Mouse (Mus musculus): ENCODE data around the gene Slc25a12. TPM values are rescaled to one million over a fixed set of nuclear protein-coding genes. Genes with fewer than 3 reads are reported as not detected.

The Slc25a12 gene
- polyA plus RNA-seq, 1 experiment from 2014 or later, result 44.0 TPM

DNA sequence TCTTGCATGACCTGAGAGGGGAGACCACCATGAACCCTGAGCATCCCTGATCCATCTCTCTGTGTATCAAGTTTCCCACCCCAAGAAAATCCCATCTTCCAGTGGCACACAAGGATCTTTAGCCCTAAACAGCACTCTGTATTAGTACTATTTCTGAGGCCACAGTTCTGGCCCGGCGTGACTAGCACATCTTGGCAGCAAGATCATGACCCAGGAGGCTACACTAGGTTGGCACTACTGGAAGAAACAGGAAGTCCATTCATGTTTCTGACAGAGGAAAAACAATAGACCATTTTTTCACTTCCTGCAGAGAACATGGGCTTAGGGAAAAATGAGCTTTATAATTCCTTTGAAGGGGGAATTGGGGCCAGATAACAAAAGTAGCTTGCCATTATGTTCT, 39.8 kb downstream of the Slc25a12 start:
- 56% methylated on average over 2 of the region's 2 CpGs for WGBS
- H3K9ac ChIP-seq, result no peak overlapping the region
- no peak for ATAC-seq (ENCODE audit: insufficient number of reproducible peaks, insufficient read depth, low FRiP score, low TSS enrichment)
- no peak overlapping the region for H3K4me3 ChIP-seq
- no peak overlapping the region for H3K4me2 ChIP-seq (replicated peaks)
- no peak overlapping the region for H3K27ac ChIP-seq
- H3K9me3 ChIP-seq, result no peaks in the 10 kb centered on the region
- no peaks in the 10 kb centered on the region for H3K27me3 ChIP-seq
- H3K4me1 ChIP-seq, result no peaks in the 10 kb centered on the region
- H3K36me3 ChIP-seq, result 0 out of 2 replicates have a peak, but pooled peaks cover 11% of the 10 kb centered on the region

DNA sequence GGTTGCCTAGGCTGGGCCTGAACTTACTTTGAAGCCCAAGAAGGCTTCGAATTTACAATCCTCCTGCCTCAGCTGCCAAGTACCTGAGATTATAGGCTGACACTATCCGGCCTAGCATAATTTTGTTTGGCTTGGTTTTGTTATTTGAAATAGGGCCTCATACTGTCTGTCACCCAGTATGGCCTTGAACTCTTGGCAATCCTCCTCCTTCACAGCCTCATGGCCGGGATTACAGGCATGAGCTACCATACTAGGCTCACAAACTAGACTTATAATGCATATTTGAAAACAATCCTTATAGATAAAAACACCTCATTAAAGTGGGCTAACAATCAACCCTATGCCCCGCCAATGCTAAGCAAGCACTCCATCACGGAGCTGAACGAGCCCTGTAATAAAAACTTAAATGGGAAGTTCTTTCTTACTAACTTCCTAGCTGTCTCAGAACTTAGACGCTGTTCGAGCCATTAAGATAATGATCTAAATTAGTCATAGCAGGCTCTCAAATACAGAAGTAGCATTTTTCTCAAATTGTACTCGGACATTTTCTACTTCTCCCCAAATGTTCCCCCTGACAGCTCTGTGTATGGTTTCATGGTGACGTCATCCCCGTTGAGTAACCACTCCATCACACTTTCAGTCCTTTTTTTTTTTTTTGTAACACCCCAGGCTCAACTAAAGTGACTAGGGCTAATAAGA, 40.6 kb downstream of the Slc25a12 start:
- no peak overlapping the region for H3K4me3 ChIP-seq
- ATAC-seq (ENCODE audit: insufficient number of reproducible peaks, insufficient read depth, low FRiP score, low TSS enrichment), result no peak
- H3K27me3 ChIP-seq, result no peaks in the 10 kb centered on the region
- H3K36me3 ChIP-seq, result peaks cover 13% of the 10 kb centered on the region; the same call in 1 of the 2 replicates
- H3K27ac ChIP-seq, result no peak overlapping the region
- 72% methylated on average over 11 of the region's 11 CpGs for WGBS
- no peak overlapping the region for H3K9ac ChIP-seq
- H3K9me3 ChIP-seq, result no peaks in the 10 kb centered on the region
- H3K4me1 ChIP-seq, result no peaks in the 10 kb centered on the region
- H3K4me2 ChIP-seq (replicated peaks), result no peak overlapping the region

DNA sequence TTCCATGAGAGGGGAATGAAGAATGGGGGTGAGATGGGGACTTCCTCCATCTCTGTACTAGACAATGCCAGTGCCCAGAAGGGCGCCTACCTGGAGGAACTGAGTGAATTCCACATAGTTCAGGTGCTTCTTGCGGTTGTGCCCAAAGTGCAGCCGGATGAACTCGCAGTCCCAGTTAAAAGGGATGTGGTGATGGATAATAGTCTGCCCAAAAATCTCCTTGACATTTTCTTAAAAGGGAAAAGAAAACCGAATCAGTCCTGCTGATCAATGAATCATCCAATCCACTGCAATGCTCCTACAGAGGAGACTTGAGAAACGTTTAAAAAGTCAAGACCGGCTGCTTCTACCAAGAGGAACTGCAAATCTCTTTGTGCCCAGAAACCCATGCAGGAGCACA, 43.7 kb downstream of the Slc25a12 start:
- Histone ChIP-seq H3K4me1 (no peaks in the 10 kb centered on the region), H3K4me2 (replicated peaks) (no peak overlapping the region), H3K27me3 (no peaks in the 10 kb centered on the region), H3K9me3 (no peaks in the 10 kb centered on the region), H3K36me3 (peaks cover 22% of the 10 kb centered on the region), H3K27ac (no peak overlapping the region), H3K9ac (no peak overlapping the region), H3K4me3 (no peak overlapping the region)
- no peak for ATAC-seq (ENCODE audit: insufficient number of reproducible peaks, insufficient read depth, low FRiP score, low TSS enrichment)
- 88% methylated on average over 7 of the region's 7 CpGs for WGBS

DNA sequence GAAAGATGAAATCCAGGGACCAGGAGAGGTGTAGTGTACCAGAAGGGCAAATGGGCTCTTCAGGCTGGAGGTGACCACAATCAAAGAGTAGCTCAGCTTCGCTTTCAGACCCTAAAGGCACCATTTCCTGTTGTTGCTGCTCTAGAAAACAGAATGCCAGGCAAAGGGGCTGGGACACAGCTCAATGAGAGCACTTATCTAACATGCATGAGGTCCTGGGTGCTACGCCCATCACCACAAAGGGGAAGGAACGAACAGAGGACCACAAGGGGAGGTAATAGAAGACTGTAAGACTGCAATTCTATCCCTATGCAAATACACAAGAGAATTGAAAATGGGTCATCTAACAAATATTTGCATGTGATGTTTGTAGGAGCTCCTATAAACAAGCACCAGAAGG, 46.1 kb downstream of the Slc25a12 start:
- no peak for ATAC-seq (ENCODE audit: insufficient number of reproducible peaks, insufficient read depth, low FRiP score, low TSS enrichment)
- Histone ChIP-seq H3K4me2 (replicated peaks) (no peak overlapping the region), H3K9ac (no peak overlapping the region), H3K27ac (no peak overlapping the region), H3K4me1 (peaks cover 8% of the 10 kb centered on the region), H3K36me3 (peaks cover 28% of the 10 kb centered on the region), H3K27me3 (no peaks in the 10 kb centered on the region), H3K9me3 (no peaks in the 10 kb centered on the region), H3K4me3 (no peak overlapping the region)
- 87% methylated on average over 3 of the region's 3 CpGs for WGBS

DNA sequence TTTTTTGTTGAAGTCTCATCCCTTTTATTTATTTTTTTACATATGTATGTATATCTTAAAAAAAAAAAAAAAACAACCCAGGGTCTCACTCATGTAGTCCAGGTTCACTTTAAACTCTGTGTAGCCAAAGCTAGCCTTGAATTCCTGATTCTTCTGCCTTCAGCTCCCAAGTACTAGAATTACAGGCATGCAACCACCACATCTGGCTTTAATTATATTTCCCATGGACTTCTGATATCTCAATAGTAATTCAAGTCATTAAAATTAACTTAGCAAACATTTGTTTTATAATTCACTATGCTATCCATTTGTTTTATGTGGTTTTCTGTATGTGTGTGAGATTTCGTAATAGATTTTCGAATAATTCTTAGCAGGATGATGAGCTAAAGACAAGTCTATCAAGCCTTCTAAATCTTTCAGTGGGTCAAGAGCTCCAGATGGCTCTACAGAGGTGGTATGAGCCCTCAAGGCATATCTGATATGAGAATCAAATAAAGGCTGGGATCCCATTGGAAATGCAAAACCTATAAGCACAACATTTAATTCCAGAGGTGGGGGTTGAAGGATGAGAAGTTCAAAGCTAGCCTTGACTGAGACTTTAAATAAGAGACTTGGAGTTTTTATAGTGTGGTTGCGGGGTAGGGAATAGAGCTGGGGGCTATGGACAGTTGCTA, 51.3 kb downstream of the Slc25a12 start:
- peaks cover 31% of the 10 kb centered on the region for H3K4me1 ChIP-seq

DNA sequence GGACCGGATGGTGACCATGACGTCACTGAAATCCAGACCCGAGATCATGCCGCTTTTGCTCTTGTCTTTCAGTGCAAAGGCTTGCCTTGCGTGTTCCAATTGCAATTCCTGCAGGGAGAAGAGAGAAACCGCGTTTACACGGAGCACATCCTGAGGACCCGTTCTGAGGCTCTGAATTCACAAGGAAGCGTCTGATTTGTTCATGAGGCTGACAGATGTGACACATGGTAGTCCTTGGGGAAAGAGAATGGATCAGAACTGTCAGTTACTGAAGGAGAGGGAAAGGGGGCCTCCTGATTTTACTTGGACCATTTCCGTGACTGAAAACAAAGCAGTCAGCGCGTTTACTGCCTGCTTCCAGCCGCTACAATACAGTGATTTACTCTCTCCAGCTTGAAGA, 52.5 kb downstream of the Slc25a12 start:
- H3K27ac ChIP-seq, result peak overlapping the region; percentile 67
- no peaks in the 10 kb centered on the region for H3K27me3 ChIP-seq
- no peak for ATAC-seq (ENCODE audit: insufficient number of reproducible peaks, insufficient read depth, low FRiP score, low TSS enrichment)
- no peak overlapping the region for H3K9ac ChIP-seq
- no peak overlapping the region for H3K4me3 ChIP-seq
- 33% methylated on average over 14 of the region's 14 CpGs for WGBS
- H3K9me3 ChIP-seq, result no peaks in the 10 kb centered on the region
- peaks cover 21% of the 10 kb centered on the region; the same call in 1 of the 2 replicates for H3K36me3 ChIP-seq
- peaks cover 31% of the 10 kb centered on the region for H3K4me1 ChIP-seq
- peak overlapping the region; percentile 32 for H3K4me2 ChIP-seq (replicated peaks)

More for the DNA sequence above, 51.3 kb downstream of the Slc25a12 start:
- Histone ChIP-seq H3K4me2 (replicated peaks) (no peak overlapping the region), H3K9ac (no peak overlapping the region), H3K36me3 (peaks cover 17% of the 10 kb centered on the region; the same call in 1 of the 2 replicates), H3K27ac (0 out of 2 replicates have a peak overlapping the region, but pooled peaks have one; percentile 50), H3K4me3 (no peak overlapping the region), H3K9me3 (no peaks in the 10 kb centered on the region), H3K27me3 (no peaks in the 10 kb centered on the region)
- ATAC-seq (ENCODE audit: insufficient number of reproducible peaks, insufficient read depth, low FRiP score, low TSS enrichment), result 0 out of 2 replicates have a peak, but pooled peaks have one; percentile 39
- WGBS, result 54% methylated on average over 3 of the region's 3 CpGs

DNA sequence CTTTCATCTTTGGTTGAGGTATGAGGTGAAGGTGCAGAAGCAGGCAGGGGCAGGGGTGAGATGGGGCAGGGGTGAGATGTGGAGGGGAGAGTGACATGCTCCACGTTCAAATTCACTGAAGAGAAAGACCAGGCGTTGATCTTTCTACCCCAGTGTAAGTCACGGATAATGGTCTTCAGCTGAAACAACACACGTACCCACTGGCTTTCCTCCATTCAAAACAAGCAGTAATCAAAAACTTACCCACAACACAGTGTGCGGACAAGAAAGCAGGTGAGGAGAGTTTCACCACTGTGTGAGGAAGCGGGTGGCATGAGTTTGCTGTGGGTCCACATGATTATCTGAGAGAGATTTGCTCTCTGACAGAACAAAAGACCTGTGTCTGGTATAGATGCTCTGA, 53.5 kb downstream of the Slc25a12 start:
- Histone ChIP-seq H3K4me2 (replicated peaks) (no peak overlapping the region), H3K27ac (peak overlapping the region; percentile 76), H3K9me3 (no peaks in the 10 kb centered on the region), H3K36me3 (peaks cover 21% of the 10 kb centered on the region; the same call in 1 of the 2 replicates), H3K27me3 (no peaks in the 10 kb centered on the region), H3K4me3 (no peak overlapping the region), H3K4me1 (peaks cover 31% of the 10 kb centered on the region), H3K9ac (no peak overlapping the region)
- WGBS, result 24% methylated on average over 6 of the region's 6 CpGs
- no peak for ATAC-seq (ENCODE audit: insufficient number of reproducible peaks, insufficient read depth, low FRiP score, low TSS enrichment)

DNA sequence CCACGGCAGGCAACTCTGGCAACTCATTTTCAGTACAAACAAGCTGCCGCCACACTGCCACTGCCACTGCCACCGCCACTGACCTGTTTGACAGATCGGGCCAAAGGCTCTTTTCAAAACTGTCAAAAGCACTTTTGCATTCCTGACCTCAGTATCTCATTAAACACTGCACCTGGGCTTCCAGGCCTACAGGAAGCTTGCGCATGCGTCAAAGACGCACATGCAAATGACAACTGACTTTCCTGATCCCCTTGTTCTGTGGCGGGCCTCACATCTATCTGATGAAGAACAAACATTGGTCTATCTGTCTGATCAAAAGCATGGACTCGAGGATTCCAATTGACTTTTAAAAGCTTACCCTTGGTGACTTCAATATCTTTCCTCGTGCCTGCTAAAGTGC, 55.5 kb downstream of the Slc25a12 start:
- H3K36me3 ChIP-seq, result peaks cover 15% of the 10 kb centered on the region; the same call in 1 of the 2 replicates
- H3K4me1 ChIP-seq, result peaks cover 29% of the 10 kb centered on the region
- 34% methylated on average over 10 of the region's 10 CpGs for WGBS
- H3K4me2 ChIP-seq (replicated peaks), result no peak overlapping the region
- H3K9me3 ChIP-seq, result no peaks in the 10 kb centered on the region
- H3K4me3 ChIP-seq, result no peak overlapping the region
- H3K9ac ChIP-seq, result no peak overlapping the region
- ATAC-seq (ENCODE audit: insufficient number of reproducible peaks, insufficient read depth, low FRiP score, low TSS enrichment), result no peak
- no peaks in the 10 kb centered on the region for H3K27me3 ChIP-seq
- 0 out of 2 replicates have a peak overlapping the region, but pooled peaks have one; percentile 3 for H3K27ac ChIP-seq

DNA sequence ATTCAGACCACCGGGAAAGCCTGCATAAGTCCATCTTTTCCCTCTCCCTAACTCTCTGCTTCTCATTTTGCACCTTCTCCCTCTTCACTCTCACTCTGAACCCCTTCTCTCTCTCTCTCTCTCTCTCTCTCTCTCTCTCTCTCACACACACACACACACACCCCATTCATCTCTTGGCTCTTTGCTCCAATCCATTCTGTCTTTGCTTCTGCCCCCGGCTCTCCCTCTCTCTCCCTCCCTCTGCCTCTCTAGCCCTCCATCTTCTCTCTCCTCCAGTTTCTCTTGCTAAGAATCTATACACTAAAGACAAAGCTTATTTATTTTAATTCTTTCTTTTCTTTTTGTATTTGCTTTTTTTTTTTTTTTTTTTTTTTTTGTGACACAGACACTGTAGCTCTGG, 57.8 kb downstream of the Slc25a12 start:
- H3K9me3 ChIP-seq, result no peaks in the 10 kb centered on the region
- 54% methylated on average over 2 of the region's 2 CpGs for WGBS
- H3K4me1 ChIP-seq, result peaks cover 17% of the 10 kb centered on the region
- no peak overlapping the region for H3K4me2 ChIP-seq (replicated peaks)
- peaks cover 15% of the 10 kb centered on the region; the same call in 1 of the 2 replicates for H3K36me3 ChIP-seq
- no peaks in the 10 kb centered on the region for H3K27me3 ChIP-seq
- H3K9ac ChIP-seq, result no peak overlapping the region
- no peak overlapping the region for H3K4me3 ChIP-seq
- ATAC-seq (ENCODE audit: insufficient number of reproducible peaks, insufficient read depth, low FRiP score, low TSS enrichment), result no peak
- H3K27ac ChIP-seq, result no peak overlapping the region

DNA sequence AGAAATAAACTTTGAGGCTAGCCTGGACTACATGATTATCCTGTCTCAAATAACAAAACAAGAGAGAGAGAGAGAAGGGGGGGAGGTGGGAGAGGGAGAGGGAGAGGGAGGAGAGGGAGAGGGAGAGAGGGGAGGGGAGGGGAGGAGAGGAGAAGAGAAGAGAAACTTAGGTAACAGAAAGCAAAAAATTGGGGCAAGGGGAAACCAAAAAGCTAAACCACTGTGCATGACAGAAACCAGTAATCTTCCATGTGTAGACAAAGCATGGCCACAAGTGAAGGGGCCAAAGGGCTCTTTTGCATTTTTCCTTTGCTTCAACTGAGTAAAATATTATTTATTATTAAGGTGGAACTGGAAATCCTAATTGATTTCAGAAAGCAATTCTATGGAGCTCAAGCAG, 61.2 kb downstream of the Slc25a12 start:
- H3K27me3 ChIP-seq, result no peaks in the 10 kb centered on the region
- H3K4me3 ChIP-seq, result no peak overlapping the region
- no peak for ATAC-seq (ENCODE audit: insufficient number of reproducible peaks, insufficient read depth, low FRiP score, low TSS enrichment)
- H3K9ac ChIP-seq, result no peak overlapping the region
- H3K36me3 ChIP-seq, result peaks cover 9% of the 10 kb centered on the region; the same call in 1 of the 2 replicates
- no peaks in the 10 kb centered on the region for H3K9me3 ChIP-seq
- peaks cover 17% of the 10 kb centered on the region; the same call in 1 of the 2 replicates for H3K4me1 ChIP-seq
- no peak overlapping the region for H3K4me2 ChIP-seq (replicated peaks)
- no peak overlapping the region for H3K27ac ChIP-seq

DNA sequence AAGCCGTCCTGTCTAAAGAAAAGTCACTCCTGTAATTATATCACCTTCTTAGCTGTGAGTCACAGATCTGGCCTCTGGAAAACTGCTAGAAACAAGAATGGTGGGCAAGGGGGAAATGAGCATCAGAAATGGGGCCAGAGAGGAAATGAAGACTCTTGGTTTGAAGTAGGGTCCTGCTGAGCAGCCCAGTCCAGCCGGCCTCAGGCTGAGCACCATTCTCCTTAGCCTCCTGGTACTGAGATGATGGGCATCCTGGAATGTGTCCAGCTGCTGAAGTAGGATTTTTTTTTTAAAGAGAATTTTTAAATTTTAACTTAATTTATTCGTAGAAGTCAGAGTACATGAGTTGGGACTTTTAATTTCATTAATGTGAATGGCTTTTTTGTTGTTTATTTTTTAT, 62.7 kb downstream of the Slc25a12 start:
- H3K4me1 ChIP-seq, result peaks cover 17% of the 10 kb centered on the region; the same call in 1 of the 2 replicates
- H3K9ac ChIP-seq, result no peak overlapping the region
- peak; percentile 69; the same call in 1 of the 2 replicates for ATAC-seq (ENCODE audit: insufficient number of reproducible peaks, insufficient read depth, low FRiP score, low TSS enrichment)
- no peaks in the 10 kb centered on the region for H3K27me3 ChIP-seq
- H3K4me3 ChIP-seq, result no peak overlapping the region
- no peaks in the 10 kb centered on the region for H3K9me3 ChIP-seq
- H3K27ac ChIP-seq, result no peak overlapping the region
- 29% methylated on average over 3 of the region's 3 CpGs for WGBS
- no peaks in the 10 kb centered on the region for H3K36me3 ChIP-seq
- no peak overlapping the region for H3K4me2 ChIP-seq (replicated peaks)

DNA sequence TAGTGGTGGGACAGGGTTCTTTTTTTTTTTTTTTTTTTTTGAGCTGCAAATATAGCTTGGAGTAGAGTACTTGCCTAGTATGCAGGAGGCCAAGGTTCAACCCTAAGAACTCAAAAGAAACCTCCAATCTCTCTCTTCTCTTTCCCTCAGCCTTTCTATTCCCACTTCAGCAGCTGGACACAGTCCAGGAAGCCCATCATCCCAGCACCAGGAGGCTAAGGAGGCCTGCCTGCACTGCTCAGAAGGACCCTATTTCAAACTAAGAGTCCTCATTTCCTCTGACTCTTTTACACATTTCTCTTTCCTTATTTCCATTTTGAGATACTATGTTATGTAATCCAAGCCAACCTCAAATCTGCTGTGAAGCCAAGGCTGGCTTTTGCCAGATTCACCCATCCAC, 64.3 kb downstream of the Slc25a12 start:
- H3K27ac ChIP-seq, result no peak overlapping the region

More for the DNA sequence above, 64.3 kb downstream of the Slc25a12 start:
- Histone ChIP-seq H3K9me3 (no peaks in the 10 kb centered on the region), H3K4me3 (no peak overlapping the region), H3K9ac (no peak overlapping the region), H3K27me3 (no peaks in the 10 kb centered on the region), H3K4me1 (peaks cover 18% of the 10 kb centered on the region), H3K36me3 (no peaks in the 10 kb centered on the region), H3K4me2 (replicated peaks) (no peak overlapping the region)
- ATAC-seq (ENCODE audit: insufficient number of reproducible peaks, insufficient read depth, low FRiP score, low TSS enrichment), result no peak

Measured in embryonic facial prominence, embryonic 12.5 days (tissue).